In genomic region chr3:122352801-122353200, GRCm38 (mm10) we compare ENCODE assay signal across 26 mouse cellular contexts. TPM values are rescaled to one million over a fixed set of nuclear protein-coding genes. Genes with fewer than 3 reads are reported as not detected.
"Had no signal": no experiment of that assay in that cellular context is flagged by ENCODE, and none has a peak within 500 bp of the region (broad histone marks: within the 10 kb centered on the region; RNA-seq: fewer than 3 reads in every experiment).

No protein-coding gene starts in this region.

- H3K36me3 ChIP-seq: embryonic facial prominence, embryonic 10.5 days; embryonic facial prominence, embryonic 12.5 days; embryonic facial prominence, embryonic 13.5 days; embryonic facial prominence, embryonic 15.5 days; forebrain, embryonic 10.5 days; forebrain, embryonic 12.5 days; forebrain, embryonic 15.5 days; heart, embryonic 10.5 days had no signal

- H3K4me2 ChIP-seq: embryonic facial prominence, embryonic 12.5 days; embryonic facial prominence, embryonic 13.5 days; embryonic facial prominence, embryonic 15.5 days; forebrain, embryonic 12.5 days; forebrain, embryonic 13.5 days; forebrain, embryonic 15.5 days had no signal

- ATAC-seq: forebrain, embryonic 13.5 days; forebrain, embryonic 14.5 days; forebrain, embryonic 15.5 days; forebrain, embryonic 16.5 days; forebrain, postnatal 0 days had no signal

- H3K9me3 ChIP-seq: embryonic facial prominence, embryonic 10.5 days; embryonic facial prominence, embryonic 12.5 days; embryonic facial prominence, embryonic 13.5 days; embryonic facial prominence, embryonic 15.5 days; forebrain, embryonic 10.5 days; forebrain, embryonic 12.5 days; forebrain, embryonic 13.5 days; forebrain, embryonic 15.5 days; heart, embryonic 10.5 days had no signal

- DNase-seq: cerebellum, postnatal 10 days; cerebellum, postnatal 14 days; cerebellum, postnatal 25 days; cerebellum, postnatal 36 days; embryo, embryonic 11 days; forebrain, postnatal 0 days; gastrocnemius, adult 2 months; gastrocnemius, postnatal 10 days; gastrocnemius, postnatal 14 days; gastrocnemius, postnatal 25 days; gastrocnemius, postnatal 36 days; heart, adult 11 months; heart, adult 18-20 months; heart, adult 2 months had no signal

- H3K4me1 ChIP-seq: embryonic facial prominence, embryonic 10.5 days; embryonic facial prominence, embryonic 12.5 days; embryonic facial prominence, embryonic 13.5 days; embryonic facial prominence, embryonic 15.5 days; forebrain, embryonic 10.5 days; forebrain, embryonic 12.5 days; forebrain, embryonic 13.5 days; forebrain, embryonic 15.5 days; heart, embryonic 10.5 days had no signal

- H3K27ac ChIP-seq: embryonic facial prominence, embryonic 10.5 days; embryonic facial prominence, embryonic 12.5 days; embryonic facial prominence, embryonic 13.5 days; embryonic facial prominence, embryonic 15.5 days; forebrain, embryonic 10.5 days; forebrain, embryonic 12.5 days; forebrain, embryonic 13.5 days; forebrain, embryonic 15.5 days; gastrocnemius, adult 2 months; heart, adult 2 months; heart, embryonic 10.5 days had no signal

- H3K4me3 ChIP-seq: embryonic facial prominence, embryonic 10.5 days; embryonic facial prominence, embryonic 12.5 days; embryonic facial prominence, embryonic 13.5 days; embryonic facial prominence, embryonic 15.5 days; erythroblast, embryonic 14.5 days; forebrain, embryonic 10.5 days; forebrain, embryonic 12.5 days; forebrain, embryonic 13.5 days; forebrain, embryonic 15.5 days; gastrocnemius, adult 2 months; heart, adult 2 months; heart, embryonic 10.5 days had no signal

- H3K9ac ChIP-seq: embryonic facial prominence, embryonic 12.5 days; embryonic facial prominence, embryonic 13.5 days; embryonic facial prominence, embryonic 15.5 days; forebrain, embryonic 12.5 days; forebrain, embryonic 13.5 days; forebrain, embryonic 15.5 days; forebrain, postnatal 0 days had no signal

- H3K27me3 ChIP-seq: embryonic facial prominence, embryonic 12.5 days; embryonic facial prominence, embryonic 13.5 days; embryonic facial prominence, embryonic 15.5 days; forebrain, embryonic 12.5 days; forebrain, embryonic 13.5 days; forebrain, embryonic 15.5 days had no signal

RNA-seq across cellular contexts. Expression of gene Bcar3, which starts 58.9 kb away (rescaled TPM):
- polyA plus RNA-seq: erythroblast, embryonic 14.5 days had no signal
